Mouse (Mus musculus) stomach, embryonic 16.5 days (tissue): ENCODE results near the gene Olfr1412. TPM values are rescaled to one million over a fixed set of nuclear protein-coding genes. Genes with fewer than 3 reads are reported as not detected.

ENCODE experiments used
- ATAC-seq: fragments of 200-750 bp; cut with Nextera tagmentation; 2 replicates; pipeline ENCODE4 v1.8.0; 2017; ENCODE audit warnings: moderate number of reproducible peaks, moderate TSS enrichment; ENCODE audit not compliant: insufficient read depth, low FRiP score
- H3K27ac ChIP-seq: fragments of 300-500 bp; sonication (generic); 2 replicates; pipeline ENCODE4 v1.5.1; 2014; ENCODE audit warnings: low read length
- H3K27me3 ChIP-seq: fragments of 300-500 bp; sonication (generic); 2 replicates; pipeline ENCODE4 v1.6.1; 2014; ENCODE audit warnings: low read length, control low read depth, mixed read lengths; ENCODE audit not compliant: control insufficient read depth, insufficient read depth
- H3K36me3 ChIP-seq: fragments of 300-500 bp; sonication (generic); 2 replicates; pipeline ENCODE4 v1.6.1; 2014; ENCODE audit warnings: low read length; ENCODE audit not compliant: control insufficient read depth, insufficient read depth
- H3K4me1 ChIP-seq: fragments of 300-500 bp; sonication (generic); 2 replicates; pipeline ENCODE4 v1.6.1; 2014; ENCODE audit warnings: low read length, control low read depth, mixed read lengths; ENCODE audit not compliant: control insufficient read depth, insufficient read depth
- H3K4me2 ChIP-seq: fragments of 300-500 bp; sonication (generic); 2 replicates; pipeline ENCODE4 v1.6.1; 2014; ENCODE audit warnings: low read depth, low read length, mixed read lengths
- H3K4me3 ChIP-seq: fragments of 300-500 bp; sonication (generic); replicated peaks from 2 replicates; pipeline ENCODE4 v1.5.1; 2014; ENCODE audit warnings: mild to moderate bottlenecking, low read length
- H3K9ac ChIP-seq: fragments of 300-500 bp; sonication (generic); 2 replicates; pipeline ENCODE4 v1.6.1; 2014; ENCODE audit warnings: low read length
- H3K9me3 ChIP-seq: fragments of 300-500 bp; sonication (generic); replicated peaks from 2 replicates; pipeline ENCODE4 v1.6.1; 2016; ENCODE audit warnings: low read length, control low read depth; ENCODE audit not compliant: control insufficient read depth
- WGBS: fragments of 180-500 bp; shearing (Covaris S2); extraction: QIAGEN DNeasy Blood & Tissue Kit; methylation state at CpG from one replicate; pipeline ENCODE4 v1.1.7; 2014; 5-methylcytosine and 5-hydroxymethylcytosine counted together
- polyA plus RNA-seq: library from polyadenylated mRNA; unstranded; fragments of >200 nt; fragmentation: Nextera tagmentation; extraction: Ambion mirVana; gene quantifications from 2 replicates; pipeline ENCODE4 v1.2.1, GENCODE M21; 2015

Olfr1412 gene
- polyA plus RNA-seq, 1 experiment from 2014 or later = not detected

- Histone ChIP-seq H3K4me3 (no peak overlapping the region), H3K9me3 (no peaks in the 10 kb centered on the region), H3K27ac (no peak overlapping the region), H3K36me3 (no peaks in the 10 kb centered on the region), H3K9ac (no peak overlapping the region), H3K27me3 (no peaks in the 10 kb centered on the region), H3K4me1 (no peaks in the 10 kb centered on the region), H3K4me2 (no peak overlapping the region)
- ATAC-seq = no peak
- 39% methylated on average over 4 of the region's 4 CpGs for WGBS
These were observed 27.6 kb downstream of the Olfr1412 start for GRCm38 (mm10) chr1:92613175-92613574.

GRCm38 (mm10) chr1:92614516-92614915 lies 28.9 kb downstream of the Olfr1412 start:
- no peak overlapping the region for H3K4me3 ChIP-seq
- no peak for ATAC-seq
- no peak overlapping the region for H3K9ac ChIP-seq
- no peaks in the 10 kb centered on the region for H3K4me1 ChIP-seq
- no peak overlapping the region for H3K27ac ChIP-seq
- H3K4me2 ChIP-seq = no peak overlapping the region
- no peaks in the 10 kb centered on the region for H3K27me3 ChIP-seq
- no peaks in the 10 kb centered on the region for H3K9me3 ChIP-seq
- H3K36me3 ChIP-seq = no peaks in the 10 kb centered on the region
- WGBS = 16% methylated on average over 1 of the region's 1 CpGs

DNA sequence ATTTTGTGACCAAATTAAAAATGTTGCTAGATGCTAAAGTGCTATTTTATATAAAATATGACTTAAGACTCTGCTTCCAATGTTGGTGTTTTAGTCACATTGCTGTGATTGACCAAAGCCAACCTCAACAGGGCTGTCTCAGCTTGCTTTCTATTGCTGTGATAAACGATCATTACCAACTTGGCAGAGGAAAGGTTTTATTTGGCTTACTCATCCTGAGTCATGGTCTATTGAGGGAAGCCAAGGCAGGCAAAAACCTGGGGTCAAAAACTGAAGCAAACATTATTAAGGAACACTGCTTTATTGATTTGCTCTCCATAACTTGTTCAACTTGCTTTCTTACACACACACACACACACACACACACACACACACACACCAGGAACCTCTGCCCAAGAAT lies 30.5 kb downstream of the Olfr1412 start:
- H3K9ac ChIP-seq = no peak overlapping the region
- no peaks in the 10 kb centered on the region for H3K27me3 ChIP-seq
- ATAC-seq = no peak
- no peaks in the 10 kb centered on the region for H3K4me1 ChIP-seq
- no peaks in the 10 kb centered on the region for H3K9me3 ChIP-seq
- H3K4me2 ChIP-seq = no peak overlapping the region
- H3K36me3 ChIP-seq = no peaks in the 10 kb centered on the region
- no peak overlapping the region for H3K27ac ChIP-seq
- WGBS = 82% methylated on average over 1 of the region's 1 CpGs
- no peak overlapping the region for H3K4me3 ChIP-seq

- no peak within 1 kb of the TSS for H3K4me2 ChIP-seq
- 56% methylated on average over 2 of the region's 2 CpGs for WGBS
- ATAC-seq = no peak
These were observed 31.9 kb downstream of the Olfr1412 start, which contains the start of gene Olfr12 for GRCm38 (mm10) chr1:92617488-92617887. Gene Olfr12 (plus strand): TSS chr1:92617788.

DNA sequence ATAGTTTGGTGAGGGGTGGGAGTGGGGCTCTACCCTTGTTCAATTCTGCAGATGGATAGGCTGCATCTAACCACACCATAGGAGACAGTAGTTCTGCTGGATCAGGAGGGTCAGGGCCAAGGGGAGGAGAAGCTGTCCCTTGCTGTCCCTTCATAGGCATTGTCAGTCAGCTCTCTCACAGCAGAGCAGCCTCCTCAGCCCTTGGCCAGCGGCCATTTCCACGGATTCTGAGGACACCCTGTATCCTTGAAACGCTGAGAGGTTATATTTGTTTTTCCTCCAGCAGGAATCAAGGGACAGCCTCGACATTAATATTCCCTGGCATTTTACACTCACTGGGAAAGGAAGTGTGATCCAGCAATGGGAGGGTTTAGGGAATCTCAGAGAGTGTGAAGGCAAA lies 32.8 kb downstream of the Olfr1412 start:
- 52% methylated on average over 4 of the region's 4 CpGs for WGBS
- Histone ChIP-seq H3K27me3 (no peaks in the 10 kb centered on the region), H3K36me3 (no peaks in the 10 kb centered on the region), H3K9me3 (no peaks in the 10 kb centered on the region), H3K4me3 (no peak overlapping the region), H3K9ac (no peak overlapping the region), H3K4me1 (no peaks in the 10 kb centered on the region), H3K27ac (no peak overlapping the region), H3K4me2 (no peak overlapping the region)
- ATAC-seq = no peak

More at GRCm38 (mm10) chr1:92617488-92617887, 31.9 kb downstream of the Olfr1412 start, which contains the start of gene Olfr12:
- Histone ChIP-seq H3K4me3 (no peak within 1 kb of the TSS), H3K9ac (no peak within 1 kb of the TSS), H3K9me3 (no peaks in the 10 kb centered on the region), H3K4me1 (no peaks in the 10 kb centered on the region), H3K36me3 (no peaks in the 10 kb centered on the region), H3K27ac (no peak within 1 kb of the TSS), H3K27me3 (no peaks in the 10 kb centered on the region)

GRCm38 (mm10) chr1:92628227-92628626 lies 42.6 kb downstream of the Olfr1412 start:
- Histone ChIP-seq H3K27ac (no peak overlapping the region), H3K4me3 (no peak overlapping the region), H3K27me3 (no peaks in the 10 kb centered on the region), H3K9me3 (no peaks in the 10 kb centered on the region), H3K4me2 (no peak overlapping the region), H3K36me3 (no peaks in the 10 kb centered on the region), H3K9ac (no peak overlapping the region), H3K4me1 (no peaks in the 10 kb centered on the region)
- WGBS = 56% methylated on average over 4 of the region's 4 CpGs
- ATAC-seq = no peak

DNA sequence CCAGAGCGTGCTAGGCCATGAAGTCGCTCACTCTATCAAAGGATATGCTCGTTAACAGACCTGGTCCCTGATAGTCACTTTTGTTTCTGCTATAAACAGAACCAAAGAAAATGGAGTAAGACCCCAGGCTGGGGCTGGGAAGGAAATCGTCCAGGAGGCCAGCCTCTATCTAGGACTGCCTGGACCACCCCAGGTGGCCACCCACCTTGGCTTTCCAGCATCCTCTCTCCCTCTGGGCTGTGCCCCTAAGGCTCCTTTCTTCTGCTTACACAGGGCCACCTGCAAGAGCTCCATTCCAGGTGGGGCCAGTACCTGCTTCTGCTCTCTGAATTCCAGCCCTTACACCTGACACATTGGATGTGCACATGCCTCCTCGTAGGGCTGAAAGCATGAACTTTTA lies 46.6 kb downstream of the Olfr1412 start:
- H3K27ac ChIP-seq = no peak overlapping the region
- no peaks in the 10 kb centered on the region for H3K4me1 ChIP-seq
- H3K9me3 ChIP-seq = no peaks in the 10 kb centered on the region
- no peak overlapping the region for H3K4me3 ChIP-seq
- H3K4me2 ChIP-seq = no peak overlapping the region
- ATAC-seq = no peak
- WGBS = 70% methylated on average over 5 of the region's 5 CpGs
- H3K27me3 ChIP-seq = no peaks in the 10 kb centered on the region
- H3K9ac ChIP-seq = no peak overlapping the region
- H3K36me3 ChIP-seq = no peaks in the 10 kb centered on the region; the same call in 1 of the 2 replicates

- no peak for ATAC-seq
- no peak overlapping the region for H3K27ac ChIP-seq
- no peak overlapping the region for H3K4me3 ChIP-seq
These were observed 47.4 kb downstream of the Olfr1412 start for GRCm38 (mm10) chr1:92632948-92633347.

GRCm38 (mm10) chr1:92633726-92634125 lies 48.1 kb downstream of the Olfr1412 start:
- no peaks in the 10 kb centered on the region for H3K9me3 ChIP-seq
- no peak overlapping the region for H3K9ac ChIP-seq
- no peaks in the 10 kb centered on the region; the same call in 1 of the 2 replicates for H3K36me3 ChIP-seq
- no peak overlapping the region for H3K4me3 ChIP-seq
- ATAC-seq = no peak
- no peaks in the 10 kb centered on the region for H3K27me3 ChIP-seq
- WGBS = 84% methylated on average over 8 of the region's 8 CpGs
- H3K4me1 ChIP-seq = no peaks in the 10 kb centered on the region
- H3K4me2 ChIP-seq = no peak overlapping the region
- no peak overlapping the region for H3K27ac ChIP-seq

More at GRCm38 (mm10) chr1:92632948-92633347, 47.4 kb downstream of the Olfr1412 start:
- Histone ChIP-seq H3K9ac (no peak overlapping the region), H3K4me1 (no peaks in the 10 kb centered on the region), H3K27me3 (no peaks in the 10 kb centered on the region), H3K36me3 (no peaks in the 10 kb centered on the region; the same call in 1 of the 2 replicates), H3K9me3 (no peaks in the 10 kb centered on the region), H3K4me2 (no peak overlapping the region)
- 65% methylated on average over 6 of the region's 6 CpGs for WGBS
